Mouse (Mus musculus): ENCODE measurements around the gene Ttll6. TPM values are rescaled to one million over a fixed set of nuclear protein-coding genes. Genes with fewer than 3 reads are reported as not detected.

Gene Ttll6
- polyA plus RNA-seq, 1 experiment from 2014 or later: 0.13 TPM

GRCm38 (mm10) chr11:96184233-96184632 is 50.6 kb downstream of the Ttll6 start:
- H3K27me3 ChIP-seq (ENCODE audit: control insufficient read depth, insufficient read depth, low read length): peaks cover 89% of the 10 kb centered on the region
- H3K9me3 ChIP-seq (replicated peaks; ENCODE audit: control insufficient read depth, low read length): 0 out of 2 replicates have a peak, but pooled peaks cover 4% of the 10 kb centered on the region
- H3K4me2 ChIP-seq (ENCODE audit: low read depth, low read length): no peak overlapping the region
- no peaks in the 10 kb centered on the region for H3K36me3 ChIP-seq (ENCODE audit: control insufficient read depth, insufficient read depth)
- H3K4me1 ChIP-seq (ENCODE audit: control insufficient read depth, insufficient read depth, low read length): no peaks in the 10 kb centered on the region
- ATAC-seq (replicated peaks; ENCODE audit: extremely low read depth, insufficient read depth, low FRiP score): no peak
- H3K9ac ChIP-seq (ENCODE audit: low read length): no peak overlapping the region
- no peak overlapping the region for H3K4me3 ChIP-seq (ENCODE audit: low read length)
- no peak overlapping the region for H3K27ac ChIP-seq (ENCODE audit: low read length)

GRCm38 (mm10) chr11:96187321-96187720 is 53.7 kb downstream of the Ttll6 start:
- Histone ChIP-seq H3K4me1 (ENCODE audit: control insufficient read depth, insufficient read depth, low read length) (no peaks in the 10 kb centered on the region), H3K36me3 (ENCODE audit: control insufficient read depth, insufficient read depth) (no peaks in the 10 kb centered on the region), H3K4me2 (ENCODE audit: low read depth, low read length) (no peak overlapping the region), H3K9me3 (replicated peaks; ENCODE audit: control insufficient read depth, low read length) (0 out of 2 replicates have a peak, but pooled peaks cover 4% of the 10 kb centered on the region), H3K27ac (ENCODE audit: low read length) (no peak overlapping the region), H3K9ac (ENCODE audit: low read length) (no peak overlapping the region), H3K27me3 (ENCODE audit: control insufficient read depth, insufficient read depth, low read length) (peaks cover 89% of the 10 kb centered on the region), H3K4me3 (ENCODE audit: low read length) (no peak overlapping the region)
- no peak for ATAC-seq (replicated peaks; ENCODE audit: extremely low read depth, insufficient read depth, low FRiP score)
- 19% methylated on average over 4 of the region's 4 CpGs for WGBS

DNA sequence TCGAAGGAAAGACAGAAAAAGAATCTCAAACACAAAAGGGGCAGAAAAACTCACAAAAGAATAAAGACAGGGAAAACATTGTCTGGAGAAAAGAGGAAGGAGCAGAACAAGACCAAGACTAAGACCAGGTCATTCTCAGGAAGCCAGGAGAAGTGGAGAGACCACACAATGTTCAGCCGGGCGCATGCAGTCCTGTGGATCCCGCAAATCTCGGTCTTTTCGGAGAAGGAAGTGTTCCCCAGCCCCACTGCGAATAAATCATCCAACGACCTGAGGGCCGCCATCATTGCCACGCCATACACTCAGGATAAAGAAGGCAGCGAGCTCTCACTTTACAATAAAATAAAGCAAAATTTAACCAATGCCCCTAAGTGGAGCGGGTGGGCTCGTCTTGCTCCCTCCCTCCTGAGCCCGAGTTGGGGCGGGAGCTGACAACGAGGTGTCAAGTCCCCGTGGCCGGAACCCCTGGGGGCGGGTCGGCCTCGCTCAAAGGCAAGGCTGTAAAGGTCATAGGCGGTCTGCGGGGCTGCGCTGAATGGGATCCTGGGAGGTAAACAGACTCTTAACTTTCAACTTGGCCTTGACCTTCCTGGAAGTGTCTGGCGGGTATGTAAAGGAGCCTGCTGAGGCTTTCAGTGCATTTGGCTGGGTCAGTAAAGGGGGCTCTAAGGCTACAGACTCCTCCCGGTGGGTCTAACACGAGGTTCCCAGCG is 56.4 kb downstream of the Ttll6 start:
- Histone ChIP-seq H3K4me3 (ENCODE audit: low read length) (no peak overlapping the region), H3K36me3 (ENCODE audit: control insufficient read depth, insufficient read depth) (no peaks in the 10 kb centered on the region), H3K4me2 (ENCODE audit: low read depth, low read length) (no peak overlapping the region), H3K9me3 (replicated peaks; ENCODE audit: control insufficient read depth, low read length) (no peaks in the 10 kb centered on the region), H3K4me1 (ENCODE audit: control insufficient read depth, insufficient read depth, low read length) (no peaks in the 10 kb centered on the region), H3K9ac (ENCODE audit: low read length) (no peak overlapping the region), H3K27ac (ENCODE audit: low read length) (no peak overlapping the region), H3K27me3 (ENCODE audit: control insufficient read depth, insufficient read depth, low read length) (peaks cover 95% of the 10 kb centered on the region)
- 2% methylated on average over 27 of the region's 28 CpGs for WGBS
- no peak for ATAC-seq (replicated peaks; ENCODE audit: extremely low read depth, insufficient read depth, low FRiP score)

DNA sequence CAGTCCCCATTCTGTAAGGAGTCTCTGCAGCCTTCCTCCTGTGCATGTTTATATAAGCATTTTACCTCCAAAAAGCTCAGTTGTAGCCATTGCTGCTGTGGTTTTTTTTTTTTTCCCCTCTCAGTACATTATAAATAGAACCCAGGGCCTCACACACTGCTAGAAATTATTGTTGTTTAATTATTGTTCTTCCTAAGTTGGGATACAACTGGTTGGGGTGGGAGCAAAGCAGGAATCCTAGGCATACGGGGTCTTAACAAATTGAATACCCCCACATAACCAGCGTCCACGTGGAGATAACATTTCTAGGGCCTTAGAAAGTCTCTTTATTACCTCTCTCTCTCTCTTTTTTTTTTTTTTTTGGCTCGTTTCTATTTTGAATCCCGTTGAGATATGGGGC is 57.5 kb downstream of the Ttll6 start:
- H3K27ac ChIP-seq (ENCODE audit: low read length): no peak overlapping the region
- no peak overlapping the region for H3K4me3 ChIP-seq (ENCODE audit: low read length)
- no peak overlapping the region for H3K9ac ChIP-seq (ENCODE audit: low read length)
- H3K27me3 ChIP-seq (ENCODE audit: control insufficient read depth, insufficient read depth, low read length): peaks cover 97% of the 10 kb centered on the region
- no peaks in the 10 kb centered on the region for H3K36me3 ChIP-seq (ENCODE audit: control insufficient read depth, insufficient read depth)
- 3% methylated on average over 5 of the region's 5 CpGs for WGBS
- H3K4me2 ChIP-seq (ENCODE audit: low read depth, low read length): no peak overlapping the region
- H3K9me3 ChIP-seq (replicated peaks; ENCODE audit: control insufficient read depth, low read length): no peaks in the 10 kb centered on the region
- no peaks in the 10 kb centered on the region for H3K4me1 ChIP-seq (ENCODE audit: control insufficient read depth, insufficient read depth, low read length)
- ATAC-seq (replicated peaks; ENCODE audit: extremely low read depth, insufficient read depth, low FRiP score): no peak

DNA sequence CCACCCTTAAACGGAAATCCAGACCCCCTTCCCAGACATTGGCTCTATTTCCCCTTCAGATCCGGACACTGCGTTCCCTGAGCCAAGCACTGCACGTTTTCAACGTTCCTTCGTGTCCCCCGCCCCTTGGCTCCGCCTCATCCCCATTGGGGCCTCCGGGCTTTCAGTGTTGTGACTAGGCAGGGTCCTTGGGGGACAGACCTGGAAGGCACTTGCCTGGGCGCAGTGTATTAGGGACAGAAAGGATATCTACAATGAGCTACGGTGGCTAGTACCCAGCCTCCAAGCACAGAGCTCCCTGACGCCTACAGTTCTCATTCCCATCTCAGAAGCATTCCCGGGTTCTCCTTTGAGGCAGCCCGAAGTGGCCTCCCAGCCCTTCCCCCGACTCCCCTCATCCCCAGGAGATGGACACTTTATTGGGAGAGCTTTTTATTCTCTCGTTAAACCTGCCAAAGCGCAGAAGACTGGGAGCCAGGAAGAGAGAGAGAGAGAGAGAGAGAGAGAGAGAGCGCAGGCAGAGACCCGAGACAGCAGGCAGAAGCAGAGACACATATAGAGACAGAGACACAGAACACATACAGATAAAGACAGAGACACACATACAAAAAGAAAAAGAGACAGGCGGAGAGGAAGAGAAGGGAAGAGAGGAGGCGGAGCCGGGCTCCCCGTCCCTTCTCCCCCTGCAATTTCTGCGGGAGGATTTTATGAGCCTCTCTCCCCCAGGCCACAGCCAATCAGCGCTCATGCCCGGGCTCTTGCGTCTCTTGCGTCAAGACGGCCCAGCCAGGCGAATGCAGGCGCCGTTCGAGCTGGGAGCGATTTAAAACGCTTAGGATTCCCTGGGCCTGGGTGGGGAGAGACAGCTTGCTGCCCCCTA is 60.2 kb downstream of the Ttll6 start, which contains the start of gene Hoxb13:
Hoxb13 (plus strand) TSS at position 796 of the 880 bp plus-strand sequence.
- H3K36me3 ChIP-seq (ENCODE audit: control insufficient read depth, insufficient read depth): no peaks in the 10 kb centered on the region
- H3K27ac ChIP-seq (ENCODE audit: low read length): no peak within 1 kb of the TSS
- H3K27me3 ChIP-seq (ENCODE audit: control insufficient read depth, insufficient read depth, low read length): peaks cover 98% of the 10 kb centered on the region
- no peak for ATAC-seq (replicated peaks; ENCODE audit: extremely low read depth, insufficient read depth, low FRiP score)
- H3K4me2 ChIP-seq (ENCODE audit: low read depth, low read length): no peak within 1 kb of the TSS
- H3K4me3 ChIP-seq (ENCODE audit: low read length): 0 out of 2 replicates have a peak within 1 kb of the TSS, but pooled peaks have one; percentile 11
- no peaks in the 10 kb centered on the region for H3K9me3 ChIP-seq (replicated peaks; ENCODE audit: control insufficient read depth, low read length)
- H3K4me1 ChIP-seq (ENCODE audit: control insufficient read depth, insufficient read depth, low read length): no peaks in the 10 kb centered on the region
- no peak within 1 kb of the TSS for H3K9ac ChIP-seq (ENCODE audit: low read length)
- 2% methylated on average over 35 of the region's 35 CpGs for WGBS

DNA sequence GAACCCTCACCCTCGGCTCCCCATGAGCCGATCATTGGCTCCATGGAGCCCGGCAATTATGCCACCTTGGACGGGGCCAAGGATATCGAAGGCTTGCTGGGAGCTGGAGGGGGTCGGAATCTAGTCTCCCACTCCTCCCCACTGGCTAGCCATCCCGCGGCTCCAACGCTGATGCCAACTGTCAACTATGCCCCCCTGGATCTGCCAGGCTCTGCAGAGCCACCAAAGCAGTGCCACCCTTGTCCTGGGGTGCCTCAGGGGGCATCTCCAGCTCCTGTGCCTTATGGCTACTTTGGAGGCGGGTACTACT is 60.8 kb downstream of the Ttll6 start:
- no peaks in the 10 kb centered on the region for H3K9me3 ChIP-seq (replicated peaks; ENCODE audit: control insufficient read depth, low read length)
- no peaks in the 10 kb centered on the region for H3K36me3 ChIP-seq (ENCODE audit: control insufficient read depth, insufficient read depth)
- no peaks in the 10 kb centered on the region for H3K4me1 ChIP-seq (ENCODE audit: control insufficient read depth, insufficient read depth, low read length)
- no peak overlapping the region for H3K4me2 ChIP-seq (ENCODE audit: low read depth, low read length)
- no peak overlapping the region for H3K9ac ChIP-seq (ENCODE audit: low read length)
- peaks cover 98% of the 10 kb centered on the region for H3K27me3 ChIP-seq (ENCODE audit: control insufficient read depth, insufficient read depth, low read length)
- H3K4me3 ChIP-seq (ENCODE audit: low read length): 0 out of 2 replicates have a peak overlapping the region, but pooled peaks have one; percentile 11
- no peak for ATAC-seq (replicated peaks; ENCODE audit: extremely low read depth, insufficient read depth, low FRiP score)
- WGBS: 1% methylated on average over 10 of the region's 10 CpGs
- no peak overlapping the region for H3K27ac ChIP-seq (ENCODE audit: low read length)

DNA sequence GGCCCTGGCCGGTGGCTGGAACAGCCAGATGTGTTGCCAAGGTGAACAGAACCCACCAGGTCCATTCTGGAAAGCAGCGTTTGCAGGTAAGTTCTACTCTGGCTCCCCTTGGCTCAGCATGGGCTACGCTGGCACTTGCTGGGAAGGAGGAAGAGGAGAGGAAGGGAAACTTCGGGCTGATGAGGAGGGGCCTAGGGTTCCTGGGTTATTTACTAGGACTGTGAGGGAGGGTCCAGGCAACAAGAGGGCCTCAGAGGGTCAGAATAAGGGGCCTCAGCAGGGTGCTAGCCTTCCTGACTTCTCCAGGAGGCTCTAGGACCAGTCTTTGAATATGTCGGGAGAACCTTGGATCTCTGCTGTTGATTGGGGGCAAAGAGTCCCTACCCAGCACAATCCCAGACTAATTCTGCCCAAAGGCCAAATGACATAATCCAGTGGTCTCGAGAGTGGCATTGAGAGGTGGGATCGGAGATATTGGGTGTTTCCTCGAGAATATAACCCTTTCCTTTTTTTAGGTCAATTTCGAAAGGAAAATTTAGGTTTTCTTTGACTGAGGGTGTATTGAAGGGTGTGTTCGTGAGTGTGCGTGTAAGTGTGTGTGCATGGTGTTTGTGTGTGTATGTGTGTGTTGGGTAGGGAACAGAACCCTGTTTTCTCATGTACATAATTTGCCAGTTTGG is 61.5 kb downstream of the Ttll6 start:
- Histone ChIP-seq H3K27me3 (ENCODE audit: control insufficient read depth, insufficient read depth, low read length) (peaks cover 100% of the 10 kb centered on the region), H3K27ac (ENCODE audit: low read length) (no peak overlapping the region), H3K9ac (ENCODE audit: low read length) (no peak overlapping the region), H3K4me1 (ENCODE audit: control insufficient read depth, insufficient read depth, low read length) (no peaks in the 10 kb centered on the region), H3K4me2 (ENCODE audit: low read depth, low read length) (no peak overlapping the region), H3K36me3 (ENCODE audit: control insufficient read depth, insufficient read depth) (no peaks in the 10 kb centered on the region), H3K9me3 (replicated peaks; ENCODE audit: control insufficient read depth, low read length) (no peaks in the 10 kb centered on the region), H3K4me3 (ENCODE audit: low read length) (no peak overlapping the region)
- 11% methylated on average over 11 of the region's 11 CpGs for WGBS
- no peak for ATAC-seq (replicated peaks; ENCODE audit: extremely low read depth, insufficient read depth, low FRiP score)

DNA sequence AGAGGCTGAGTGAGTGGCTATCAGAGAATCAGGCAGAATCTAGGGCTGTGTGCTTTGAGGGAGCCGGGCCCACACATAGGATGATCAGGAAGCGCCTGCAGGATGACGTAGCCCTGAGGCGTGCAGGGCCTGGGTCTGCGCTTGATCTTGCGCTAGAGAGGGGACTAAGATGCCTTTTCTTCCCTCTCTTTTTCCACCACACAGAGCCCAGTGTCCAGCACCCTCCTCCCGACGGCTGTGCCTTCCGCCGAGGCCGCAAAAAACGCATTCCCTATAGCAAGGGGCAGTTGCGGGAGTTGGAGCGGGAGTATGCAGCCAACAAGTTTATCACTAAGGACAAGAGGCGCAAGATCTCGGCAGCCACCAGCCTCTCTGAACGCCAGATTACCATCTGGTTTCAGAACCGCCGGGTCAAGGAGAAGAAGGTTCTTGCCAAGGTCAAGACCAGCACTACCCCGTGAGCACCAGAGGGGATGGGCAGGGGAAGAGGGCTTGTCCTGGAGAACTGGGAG is 62.2 kb downstream of the Ttll6 start:
- H3K4me1 ChIP-seq (ENCODE audit: control insufficient read depth, insufficient read depth, low read length): no peaks in the 10 kb centered on the region
- no peak overlapping the region for H3K4me3 ChIP-seq (ENCODE audit: low read length)
- 2% methylated on average over 20 of the region's 20 CpGs for WGBS
- H3K27me3 ChIP-seq (ENCODE audit: control insufficient read depth, insufficient read depth, low read length): peaks cover 100% of the 10 kb centered on the region
- H3K9ac ChIP-seq (ENCODE audit: low read length): no peak overlapping the region
- H3K27ac ChIP-seq (ENCODE audit: low read length): no peak overlapping the region
- ATAC-seq (replicated peaks; ENCODE audit: extremely low read depth, insufficient read depth, low FRiP score): no peak
- H3K9me3 ChIP-seq (replicated peaks; ENCODE audit: control insufficient read depth, low read length): no peaks in the 10 kb centered on the region
- H3K4me2 ChIP-seq (ENCODE audit: low read depth, low read length): no peak overlapping the region
- H3K36me3 ChIP-seq (ENCODE audit: control insufficient read depth, insufficient read depth): no peaks in the 10 kb centered on the region
